Mouse (Mus musculus) central nervous system, embryonic 11.5 days (tissue): ENCODE data around the gene Gm16434. TPM values are rescaled to one million over a fixed set of nuclear protein-coding genes. Genes with fewer than 3 reads are reported as not detected.

Experiments
- polyA plus RNA-seq: library from polyadenylated mRNA; depleted of rRNA; stranded (reverse); fragments of >200 nt; gene quantifications from 2 replicates; pipeline ENCODE4 v1.2.3, GENCODE M21; 2012; rRNA removed

Gm16434 gene
- polyA plus RNA-seq: 0.05 TPM in 1 of 2 replicates, not detected in the other

GRCm38 (mm10) chr14:7194440-7194839 is at the start of gene Gm16434:
Gene Gm16434, minus strand, starts transcription at chr14:7194540.

DNA sequence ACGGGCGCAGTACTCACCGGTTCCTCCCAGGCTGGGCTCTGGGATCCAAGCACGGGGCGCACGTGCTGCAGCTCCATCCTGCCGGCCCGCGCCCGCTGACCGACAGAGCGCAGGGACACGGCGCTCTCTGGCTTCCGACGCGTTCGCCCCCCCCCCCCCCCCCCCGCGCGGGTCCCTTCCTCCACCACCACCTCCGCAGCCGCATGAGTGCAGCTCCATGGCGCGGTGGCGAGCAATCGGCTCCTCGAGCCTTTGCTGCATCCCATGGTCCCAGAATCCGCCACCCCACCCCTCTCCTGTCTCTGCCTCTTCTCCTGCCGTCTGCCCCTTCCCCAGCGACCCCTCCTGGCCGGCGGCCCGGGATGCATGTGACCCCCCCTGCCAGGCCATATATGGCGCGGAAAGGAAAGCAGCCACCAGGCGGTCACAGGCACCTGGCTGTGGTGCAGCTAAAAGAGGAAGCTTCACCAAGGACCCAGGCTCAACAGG is 19.8 kb downstream of the Gm16434 start, which contains the start of gene Gm3512:
Gene Gm3512 (minus strand): TSS at position 51 of the 489 bp plus-strand sequence.

Other genes with a start within 250 kb of the Gm16434 start
- gene Gm6356, start 220.7 kb downstream of the Gm16434 start, polyA plus RNA-seq: not detected in 2 replicates
- 2.4 and 4.5 TPM in 2 replicates for gene Gm10406, start 167.1 kb downstream of the Gm16434 start, polyA plus RNA-seq
- 0.11 and 0.20 TPM in 2 replicates for gene Gm3685, start 149.6 kb downstream of the Gm16434 start, polyA plus RNA-seq
- 2.4 and 7.7 TPM in 2 replicates for gene Gm3696, start 93.9 kb downstream of the Gm16434 start, polyA plus RNA-seq
- gene Gm6676, start 69.1 kb downstream of the Gm16434 start, polyA plus RNA-seq: 0.05 TPM in 1 of 2 replicates, not detected in the other
- 1.5 and 5.7 TPM in 2 replicates for gene Gm3512, start 20.0 kb downstream of the Gm16434 start, polyA plus RNA-seq
- not detected in 2 replicates for gene Gm3727, start 70.2 kb upstream of the Gm16434 start, polyA plus RNA-seq
- 1.6 and 4.3 TPM in 2 replicates for gene Gm3739, start 120.5 kb upstream of the Gm16434 start, polyA plus RNA-seq
- not detected in 2 replicates for gene Gm5797, start 137.9 kb upstream of the Gm16434 start, polyA plus RNA-seq
- not detected in 2 replicates for gene Gm8374, start 170.6 kb upstream of the Gm16434 start, polyA plus RNA-seq